Mouse (Mus musculus): ENCODE results near the gene Plcl2. TPM values are rescaled to one million over a fixed set of nuclear protein-coding genes. Genes with fewer than 3 reads are reported as not detected.

The Plcl2 gene
- total and polyA plus RNA-seq, 3 experiments, result 23.6 to 83.7 TPM; not detected in 1

DNA sequence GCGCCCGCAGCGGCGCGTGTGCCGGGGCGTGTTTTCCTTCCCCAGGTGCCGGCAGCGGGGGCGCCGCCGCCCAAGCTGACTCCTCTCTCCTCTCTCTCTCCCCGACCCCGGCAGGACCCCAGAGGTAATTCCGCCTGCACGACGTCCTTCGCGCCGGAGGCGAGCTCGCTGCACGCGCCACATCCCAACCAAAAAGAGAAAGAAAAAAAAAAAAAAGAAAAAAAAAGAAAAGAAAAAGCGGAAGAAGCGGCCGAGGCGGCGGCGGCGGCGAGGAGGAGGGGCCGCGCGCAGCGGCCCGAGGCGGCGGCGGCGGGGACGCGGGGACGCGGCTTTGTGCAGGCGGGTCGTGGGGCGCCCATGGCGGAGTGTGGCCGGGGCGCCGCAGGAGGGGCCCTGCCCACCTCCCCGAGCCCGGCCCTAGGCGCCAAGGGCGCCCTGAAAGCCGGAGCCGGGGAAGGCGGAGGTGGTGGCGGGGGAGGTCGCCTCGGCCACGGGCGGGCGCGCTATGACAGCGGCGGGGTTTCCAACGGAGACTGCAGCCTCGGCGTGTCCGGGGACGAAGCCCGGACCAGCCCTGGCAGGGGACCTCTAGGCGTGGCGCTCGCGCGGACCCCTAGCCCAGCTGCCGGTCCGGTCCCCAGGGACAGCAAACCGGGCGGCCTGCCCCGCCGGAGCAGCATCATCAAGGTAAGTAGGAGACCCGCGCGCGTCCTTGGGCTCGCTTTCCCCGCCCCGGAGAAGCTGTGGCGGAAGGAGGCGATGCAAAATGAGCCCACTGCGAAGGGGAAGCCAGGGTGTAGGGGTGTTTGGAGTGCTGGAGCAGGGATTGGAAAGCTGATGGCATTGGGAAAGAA is at the start of gene Plcl2 (continued):
- peak; percentile 52 for TF ChIP-seq NELFE (IDR thresholded peaks at IDR 0.05; ENCODE audit: low read depth, low read length)
- TF ChIP-seq ETS1 (IDR thresholded peaks at IDR 0.05; ENCODE audit: low read depth, low read length), result peak; percentile 19; the same call in 1 of the 2 replicates
- no peak for TF ChIP-seq GATA1 (IDR thresholded peaks at IDR 0.05; ENCODE audit: low read depth, low read length)
- TF ChIP-seq NRF1 (IDR thresholded peaks at IDR 0.05; ENCODE audit: insufficient read depth, low read depth, low read length, poor library complexity, severe bottlenecking), result no peak

DNA sequence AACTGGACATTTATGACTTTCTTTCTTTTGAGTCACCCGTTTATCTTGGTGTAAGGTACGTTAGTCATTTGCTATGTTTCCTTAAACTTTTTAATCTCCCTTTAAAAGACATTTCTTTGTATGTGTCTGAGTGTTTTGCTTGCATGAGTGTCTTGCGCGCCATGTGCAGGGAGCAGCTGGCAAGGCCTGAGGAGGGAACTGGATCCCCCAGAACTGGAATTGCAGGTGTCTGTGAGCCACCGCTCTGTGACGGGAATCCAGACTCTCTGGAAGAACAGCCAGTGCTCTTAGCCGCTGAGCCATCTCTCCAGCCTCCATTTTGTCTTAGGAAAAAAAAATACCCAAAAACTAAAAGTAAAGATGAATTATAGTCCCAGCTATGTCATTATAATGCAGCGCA is 48.9 kb upstream of the Plcl2 start:
- H3K27ac ChIP-seq (ENCODE audit: control insufficient read depth, low read depth, low read length), result no peak overlapping the region
- DNase-seq (ENCODE audit: low read depth, low spot score), result no peak
- H3K4me3 ChIP-seq (ENCODE audit: control insufficient read depth in 1 of 2, insufficient read depth in 1 of 2, low read depth in 2 of 2, low read length in 2 of 2), result no peak overlapping the region
- H3K27me3 ChIP-seq (ENCODE audit: control insufficient read depth in 1 of 2, insufficient read depth in 2 of 2, low read length in 2 of 2), result no peaks in the 10 kb centered on the region
- H3K9me3 ChIP-seq (replicated peaks; ENCODE audit: insufficient read depth, low read length), result no peaks in the 10 kb centered on the region
- TF ChIP-seq MYB (IDR thresholded peaks at IDR 0.05; ENCODE audit: low read depth, low read length), result no peak
- H3K79me2 ChIP-seq (ENCODE audit: control insufficient read depth, insufficient read depth, low read length, poor library complexity), result no peaks in the 10 kb centered on the region
- peaks cover 0 to 15% of the 10 kb centered on the region in 2 experiments; a peak in 2 of 4 replicates for H3K36me3 ChIP-seq (ENCODE audit: control insufficient read depth in 1 of 2, insufficient read depth in 2 of 2, low read length in 2 of 2)
- no peak overlapping the region for H3K9ac ChIP-seq (ENCODE audit: control insufficient read depth, low read depth, low read length, poor library complexity, severe bottlenecking)
- peaks cover 16 to 25% of the 10 kb centered on the region in 2 experiments for H3K4me1 ChIP-seq (ENCODE audit: control insufficient read depth in 1 of 2, insufficient read depth in 2 of 2, low read length in 2 of 2)

DNA sequence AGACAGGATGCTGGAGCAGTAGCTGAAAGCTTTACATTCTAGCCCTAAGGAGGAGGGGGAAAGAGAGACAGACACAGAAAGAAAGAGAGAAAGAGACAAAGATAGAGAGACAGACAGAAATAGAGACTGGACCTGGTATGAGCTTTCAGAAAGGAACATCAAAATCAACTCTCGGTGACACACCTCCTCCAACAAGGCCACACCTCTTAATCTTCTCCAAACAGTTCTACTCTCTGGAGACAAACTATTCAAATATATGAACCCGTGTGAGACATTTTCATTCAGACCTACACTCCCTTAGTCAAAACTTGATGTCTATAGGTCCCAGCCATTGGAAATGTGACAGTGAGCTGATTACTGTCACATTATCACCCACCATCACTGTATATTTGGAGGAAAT is 41.8 kb upstream of the Plcl2 start:
- H3K27me3 ChIP-seq (ENCODE audit: control insufficient read depth in 1 of 2, insufficient read depth in 2 of 2, low read length in 2 of 2), result no peaks in the 10 kb centered on the region
- H3K36me3 ChIP-seq (ENCODE audit: control insufficient read depth in 1 of 2, insufficient read depth in 2 of 2, low read length in 2 of 2), result peaks cover 0 to 7% of the 10 kb centered on the region in 2 experiments; a peak in 2 of 4 replicates
- H3K4me1 ChIP-seq (ENCODE audit: control insufficient read depth in 1 of 2, insufficient read depth in 2 of 2, low read length in 2 of 2), result peaks cover 0 to 8% of the 10 kb centered on the region in 2 experiments; a peak in 3 of 4 replicates
- H3K79me2 ChIP-seq (ENCODE audit: control insufficient read depth, insufficient read depth, low read length, poor library complexity), result no peaks in the 10 kb centered on the region; the same call in 1 of the 2 replicates
- no peak overlapping the region for H3K9ac ChIP-seq (ENCODE audit: control insufficient read depth, low read depth, low read length, poor library complexity, severe bottlenecking)
- no peaks in the 10 kb centered on the region for H3K9me3 ChIP-seq (replicated peaks; ENCODE audit: insufficient read depth, low read length)
- no peak overlapping the region for H3K4me3 ChIP-seq (ENCODE audit: control insufficient read depth in 1 of 2, insufficient read depth in 1 of 2, low read depth in 2 of 2, low read length in 2 of 2)
- H3K27ac ChIP-seq (ENCODE audit: control insufficient read depth, low read depth, low read length), result no peak overlapping the region
- no peak for TF ChIP-seq TAL1 (IDR thresholded peaks at IDR 0.05; ENCODE audit: low read length)
- no peak for TF ChIP-seq ELF1 (IDR thresholded peaks at IDR 0.05; ENCODE audit: low read depth, low read length)
- TF ChIP-seq GATA1 (IDR thresholded peaks at IDR 0.05; ENCODE audit: low read depth, low read length), result no peak
- no peak for TF ChIP-seq NRF1 (IDR thresholded peaks at IDR 0.05; ENCODE audit: insufficient read depth, low read depth, low read length, poor library complexity, severe bottlenecking)
- TF ChIP-seq HCFC1 (IDR thresholded peaks at IDR 0.05; ENCODE audit: low read depth, low read length), result no peak
- TF ChIP-seq TBP (IDR thresholded peaks at IDR 0.05; ENCODE audit: low read depth, low read length), result no peak
- no peak for TF ChIP-seq MAX (IDR thresholded peaks at IDR 0.05; ENCODE audit: low read length)
- TF ChIP-seq ZNF384 (IDR thresholded peaks at IDR 0.05; ENCODE audit: low read depth, low read length), result no peak
- TF ChIP-seq UBTF (IDR thresholded peaks at IDR 0.05; ENCODE audit: borderline replicate concordance, insufficient read depth, low read depth, low read length), result no peak
- no peak for TF ChIP-seq ZMIZ1 (IDR thresholded peaks at IDR 0.05; ENCODE audit: low read depth, low read length)
- no peak for TF ChIP-seq NELFE (IDR thresholded peaks at IDR 0.05; ENCODE audit: low read depth, low read length)
- TF ChIP-seq MAFK (IDR thresholded peaks at IDR 0.05; ENCODE audit: borderline replicate concordance, low read depth, low read length), result no peak
- TF ChIP-seq MAZ (IDR thresholded peaks at IDR 0.05; ENCODE audit: low read depth, low read length), result no peak
- no peak for TF ChIP-seq POLR2AphosphoS2 (IDR thresholded peaks at IDR 0.05; ENCODE audit: low read length)
- no peak for TF ChIP-seq MEF2A (IDR thresholded peaks at IDR 0.05; ENCODE audit: extremely low read depth, insufficient replicate concordance, low read depth, low read length, poor library complexity, severe bottlenecking)
- TF ChIP-seq TCF12 (IDR thresholded peaks at IDR 0.05; ENCODE audit: low read depth, low read length), result no peak
- DNase-seq (ENCODE audit: low read depth, low spot score), result no peak

Measured in MEL (cell line).